Mouse (Mus musculus) lung, postnatal 10 days (tissue): Measurements from ENCODE around the gene Cdc37l1.

Experiments used
- DNase-seq: peaks from one replicate; pipeline ENCODE4 v3.0.0; 2021

Gene Cdc37l1

GRCm38 (mm10) chr19:29049401-29050075 lies 59.4 kb downstream of the Cdc37l1 start:
- DNase-seq: no peak

- DNase-seq: peak; percentile 20
Measured at GRCm38 (mm10) chr19:29050186-29050980, 60.2 kb downstream of the Cdc37l1 start.

DNA sequence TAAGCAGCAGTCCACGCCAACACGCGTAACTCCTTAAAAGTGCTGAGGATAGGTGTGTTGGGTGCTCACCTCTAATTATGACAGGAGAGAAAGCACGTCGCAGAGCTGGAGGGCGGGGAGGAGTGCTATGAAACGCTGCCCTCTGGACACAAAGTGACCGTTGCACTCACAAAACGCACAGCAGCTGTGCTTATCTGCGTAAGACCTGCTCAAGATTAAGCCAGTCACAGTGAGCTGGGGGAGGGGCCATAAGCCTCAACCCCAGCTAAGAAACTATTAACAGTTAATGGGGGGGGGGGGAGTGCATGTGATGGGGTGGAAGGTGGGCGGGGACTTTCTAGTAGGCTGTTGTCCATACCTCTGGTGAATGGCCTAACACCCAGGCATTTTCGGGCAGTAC lies 62.6 kb downstream of the Cdc37l1 start:
- DNase-seq: no peak

- no peak for DNase-seq
Measured at GRCm38 (mm10) chr19:29054594-29054993, 64.4 kb downstream of the Cdc37l1 start.

DNA sequence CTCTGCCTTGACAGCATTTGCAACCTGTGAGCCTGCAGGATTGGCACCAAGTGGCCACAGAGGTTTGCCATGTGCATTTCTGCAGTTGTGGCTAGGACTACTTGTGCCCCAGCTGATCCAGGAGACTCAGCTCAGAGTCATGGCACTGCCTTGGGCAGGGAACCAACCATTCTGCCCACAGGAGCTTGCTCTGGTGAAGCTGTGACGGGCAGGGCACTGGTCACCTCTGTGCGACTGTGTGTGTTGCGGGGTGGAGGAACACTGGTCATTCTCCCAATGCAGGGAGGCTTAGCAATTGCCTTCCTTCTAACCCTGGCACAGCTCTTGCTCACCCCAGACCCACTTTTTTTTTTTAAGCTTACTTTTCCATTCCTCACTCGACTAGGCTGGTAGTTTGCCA lies 65.3 kb downstream of the Cdc37l1 start:
- no peak for DNase-seq

- no peak for DNase-seq
Measured at GRCm38 (mm10) chr19:29058741-29059140, 68.6 kb downstream of the Cdc37l1 start.

GRCm38 (mm10) chr19:29059688-29060087 lies 69.5 kb downstream of the Cdc37l1 start:
- DNase-seq: no peak

GRCm38 (mm10) chr19:29060299-29060698 lies 70.1 kb downstream of the Cdc37l1 start:
- no peak for DNase-seq

DNA sequence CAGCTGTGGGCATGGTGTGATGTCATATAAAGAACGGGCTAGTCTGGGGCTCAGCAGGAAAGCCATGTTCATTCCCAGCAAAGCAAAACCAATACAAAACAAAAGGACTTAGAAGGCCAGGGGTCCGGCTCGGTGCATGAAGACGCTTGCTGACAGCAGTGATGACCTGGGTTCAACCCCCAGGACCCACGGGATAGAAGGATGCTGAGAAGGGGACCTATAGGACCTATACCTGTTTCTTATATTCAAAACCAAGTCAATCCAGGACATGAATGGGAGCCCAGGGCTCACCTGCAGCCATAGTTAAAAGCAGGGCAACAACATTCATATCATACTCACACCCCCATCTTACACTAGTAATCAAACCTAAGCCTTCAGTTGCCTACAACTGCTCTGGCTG lies 72.9 kb downstream of the Cdc37l1 start:
- no peak for DNase-seq

DNA sequence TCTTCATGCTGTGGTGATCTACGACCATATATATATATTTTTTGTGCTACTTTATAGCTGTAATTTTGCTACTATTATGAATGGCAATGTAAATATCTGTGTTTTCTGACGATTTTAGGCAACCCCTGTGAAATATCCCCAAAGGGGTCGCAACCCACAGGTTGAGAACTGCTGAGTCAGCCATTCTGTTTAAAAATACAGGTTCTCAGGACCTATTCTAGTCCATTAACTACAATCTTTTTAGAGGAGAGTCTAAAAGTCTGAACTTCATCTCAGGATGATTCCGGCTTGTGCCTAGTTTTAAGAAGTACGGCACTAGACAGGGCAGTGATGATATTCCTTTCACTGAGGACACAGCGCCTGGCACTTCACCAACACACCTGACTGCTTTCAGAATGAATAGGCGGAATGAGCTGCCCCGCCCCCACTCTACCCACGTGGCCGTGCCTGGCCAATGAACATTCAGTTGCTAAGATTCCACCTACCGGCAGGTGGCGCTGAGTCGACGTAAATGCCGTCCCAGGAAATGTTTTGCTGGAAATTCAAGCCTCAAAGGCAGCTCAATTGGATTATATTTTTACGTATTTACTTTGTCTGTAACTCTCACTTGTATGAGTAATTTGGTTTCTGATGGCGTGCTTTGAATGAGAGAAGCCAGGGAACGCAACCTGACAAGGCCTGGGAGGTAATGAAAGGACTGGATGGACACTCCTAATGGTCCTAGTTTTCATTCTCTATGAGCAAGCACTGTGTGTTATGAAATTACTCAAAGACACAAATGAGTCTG lies 73.6 kb downstream of the Cdc37l1 start:
- DNase-seq: peak; percentile 94

- DNase-seq: peak; percentile 49
Measured at GRCm38 (mm10) chr19:29064451-29065102, 74.4 kb downstream of the Cdc37l1 start.

DNA sequence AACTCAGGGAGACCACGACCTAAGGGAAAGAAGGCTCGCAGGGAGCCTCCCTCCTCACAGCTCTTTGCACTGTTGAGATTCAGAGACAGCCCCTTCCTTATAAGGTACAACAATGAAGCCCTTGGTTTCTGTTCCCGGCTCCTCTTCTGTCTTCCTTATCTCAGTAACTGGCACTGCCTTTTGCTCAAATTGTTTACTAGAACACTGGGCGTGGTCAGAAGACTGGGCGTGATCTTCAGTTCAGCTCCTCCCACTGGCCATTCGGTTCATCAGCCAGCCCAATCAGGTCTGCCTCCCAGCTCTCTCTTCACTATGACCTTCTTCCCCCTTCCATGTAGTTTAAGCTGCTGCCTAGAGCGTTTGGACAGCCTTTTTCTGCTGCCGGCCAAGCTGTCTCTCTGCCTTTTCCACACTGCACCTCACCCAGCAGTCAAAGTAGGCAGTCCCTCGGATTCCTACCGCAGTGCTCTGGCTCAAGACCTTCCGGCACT lies 76.9 kb downstream of the Cdc37l1 start:
- DNase-seq: peak; percentile 86

- DNase-seq: no peak
Measured at GRCm38 (mm10) chr19:29069195-29069594, 79.0 kb downstream of the Cdc37l1 start.

GRCm38 (mm10) chr19:29074802-29075201 lies 84.7 kb downstream of the Cdc37l1 start:
- DNase-seq: peak; percentile 25
